18 mouse cellular contexts compared by ENCODE assay signal in genomic region chr2:105671116-105671797, GRCm38 (mm10). TPM values are rescaled to one million over a fixed set of nuclear protein-coding genes. Genes with fewer than 3 reads are reported as not detected.
DNase-seq lines count a peak whose midpoint lies in the region; ATAC-seq and TF ChIP-seq lines count a peak whose summit lies in the region.
"Had no signal": no experiment of that assay in that cellular context is flagged by ENCODE, and none has a peak within 500 bp of the region (broad histone marks: within the 10 kb centered on the region; RNA-seq: fewer than 3 reads in every experiment).

No protein-coding gene starts in this region.

- no peak for ATAC-seq in forebrain, embryonic 13.5 days
- ATAC-seq in midbrain, embryonic 12.5 days (ENCODE audit: low FRiP score, low read depth): no peak
- ATAC-seq: CD4-positive, CD25-positive, alpha-beta regulatory T cell, adult 4 months; inflammation-experienced regulatory T-cells, adult 6 months; Patski had no signal

- TF ChIP-seq POLR2A in kidney, adult 2 months (IDR thresholded peaks at IDR 0.05; ENCODE audit: low read depth, low read length): no peak

- peaks cover 82% of the 10 kb centered on the region for H3K27me3 ChIP-seq in forebrain, embryonic 13.5 days
- peaks cover 99% of the 10 kb centered on the region for H3K27me3 ChIP-seq in midbrain, embryonic 12.5 days
- peaks cover 15% of the 10 kb centered on the region for H3K27me3 ChIP-seq in kidney, adult 2 months (replicated peaks; ENCODE audit: control insufficient read depth, insufficient read depth, low read length)
- H3K27me3 ChIP-seq: Patski had no signal

- peak overlapping the region; percentile 72 for H3K4me3 ChIP-seq in forebrain, embryonic 13.5 days
- peak overlapping the region; percentile 54 for H3K4me3 ChIP-seq in midbrain, embryonic 12.5 days
- no peak overlapping the region for H3K4me3 ChIP-seq in kidney, adult 2 months (ENCODE audit: insufficient read depth, low read depth, low read length)
- H3K4me3 ChIP-seq: heart, embryonic 12.5 days; limb, embryonic 12.5 days; lung, embryonic 15.5 days had no signal

- H3K4me1 ChIP-seq in forebrain, embryonic 13.5 days: peaks cover 89% of the 10 kb centered on the region
- H3K4me1 ChIP-seq in midbrain, embryonic 12.5 days: peaks cover 69% of the 10 kb centered on the region
- peaks cover 4% of the 10 kb centered on the region; the same call in 1 of the 2 replicates for H3K4me1 ChIP-seq in kidney, adult 2 months (ENCODE audit: control insufficient read depth, insufficient read depth, low read length)

- peak overlapping the region; percentile 95 for H3K27ac ChIP-seq in forebrain, embryonic 13.5 days
- H3K27ac ChIP-seq in midbrain, embryonic 12.5 days (replicated peaks): peak overlapping the region; percentile 39; the same call in 1 of the 2 replicates
- H3K27ac ChIP-seq in kidney, adult 2 months (ENCODE audit: insufficient read depth, low read depth, low read length): no peak overlapping the region
- H3K27ac ChIP-seq: limb, embryonic 12.5 days; lung, embryonic 15.5 days had no signal

- H3K9me3 ChIP-seq in forebrain, embryonic 13.5 days (replicated peaks): no peaks in the 10 kb centered on the region
- no peaks in the 10 kb centered on the region for H3K9me3 ChIP-seq in midbrain, embryonic 12.5 days
- H3K9me3 ChIP-seq: heart, embryonic 12.5 days; limb, embryonic 12.5 days; lung, embryonic 15.5 days had no signal

- peak overlapping the region; percentile 78 for H3K4me2 ChIP-seq in forebrain, embryonic 13.5 days
- H3K4me2 ChIP-seq in midbrain, embryonic 12.5 days (replicated peaks): peak overlapping the region; percentile 59
- H3K4me2 ChIP-seq: heart, embryonic 12.5 days; limb, embryonic 12.5 days; lung, embryonic 15.5 days had no signal

- DNase-seq in Muller cell, postnatal 12 days (ENCODE audit: inconsistent ontology term): peak; percentile 47
- DNase-seq in cerebellum, adult 9-11 months: peak; percentile 38
- DNase-seq in urinary bladder, adult 2 months (ENCODE audit: low spot score): no peak
- DNase-seq in kidney, postnatal 4 days: no peak
- DNase-seq in kidney, adult 2 months: no peak
- no peak for DNase-seq in left cerebral cortex, postnatal 4 days
- DNase-seq: adrenal gland, postnatal 10 days; kidney, postnatal 25 days; thymus, postnatal 36 days had no signal

- intact Hi-C loops in left cerebral cortex, postnatal 4 days (cut with DNase I): loop anchor here (10.0 kb wide), 1 partner anchor 234 kb away; the partner anchor contains the start of genes Elp4 and Immp1l

- peak overlapping the region; percentile 81 for H3K9ac ChIP-seq in forebrain, embryonic 13.5 days
- peak overlapping the region; percentile 46; the same call in 1 of the 2 replicates for H3K9ac ChIP-seq in midbrain, embryonic 12.5 days (replicated peaks)
- H3K9ac ChIP-seq: heart, embryonic 12.5 days; limb, embryonic 12.5 days; lung, embryonic 15.5 days had no signal

- no peaks in the 10 kb centered on the region for H3K36me3 ChIP-seq in forebrain, embryonic 13.5 days (ENCODE audit: poor library complexity, severe bottlenecking)
- no peaks in the 10 kb centered on the region for H3K36me3 ChIP-seq in midbrain, embryonic 12.5 days
- H3K36me3 ChIP-seq in kidney, adult 2 months (ENCODE audit: control insufficient read depth, insufficient read depth, low read length): no peaks in the 10 kb centered on the region
- H3K36me3 ChIP-seq: heart, embryonic 12.5 days; limb, embryonic 12.5 days; lung, embryonic 15.5 days had no signal

- 7% methylated on average over 9 of the region's 9 CpGs for WGBS in forebrain, embryonic 13.5 days
- 2% methylated on average over 9 of the region's 9 CpGs for WGBS in midbrain, embryonic 12.5 days
- 10% methylated on average over 9 of the region's 9 CpGs for WGBS in kidney, adult 2 months

- no peak for TF ChIP-seq CTCF in kidney, adult 2 months (conservative IDR thresholded peaks at IDR 0.05; ENCODE audit: insufficient read depth, insufficient read length, low read depth, low read length)

RNA-seq across cellular contexts. Expression of gene Pax6, which starts 2.6 kb away (rescaled TPM):
- polyA plus RNA-seq in forebrain, embryonic 13.5 days (2015; fragmentation: Nextera tagmentation; extraction: Ambion mirVana): 87.1 and 92.7 TPM in 2 replicates
- 21.5 and 74.8 TPM in 2 replicates for polyA plus RNA-seq in midbrain, embryonic 12.5 days (2016; fragmentation: Nextera tagmentation; extraction: Ambion mirVana)
- not detected in 2 replicates for polyA plus RNA-seq in urinary bladder, adult 2 months (2012; rRNA removed)
- polyA plus RNA-seq in kidney, adult 2 months (2012; rRNA removed): not detected in 2 replicates
- total RNA-seq in left cerebral cortex, postnatal 4 days (2021): 10 to 100 TPM; 11.5 to 13.9 TPM
- total RNA-seq: monocyte, adult 5-6 weeks had no signal
- polyA plus RNA-seq: limb, embryonic 12.5 days; lung, embryonic 15.5 days; Patski had no signal

Comparison
In these comparisons a context has a peak if more than half of its experiments do, and no peak if none do; other contexts are left out.
1. DNase-seq: peak in Muller cell, postnatal 12 days (single experiment) and cerebellum, adult 9-11 months (single experiment); none in urinary bladder, adult 2 months (single experiment), kidney, postnatal 4 days (0 of 2), kidney, adult 2 months (single experiment) and left cerebral cortex, postnatal 4 days (single experiment).
2. RNA of gene Pax6, which starts 2.6 kb away (polyA plus RNA-seq): 87.1 to 92.7 TPM in forebrain, embryonic 13.5 days and 21.5 to 74.8 TPM in midbrain, embryonic 12.5 days; not detected in urinary bladder, adult 2 months and not detected in kidney, adult 2 months; every median in the first group is over 10 times any median in the second.